Mouse (Mus musculus) cortical plate, adult 2 months (tissue): ENCODE data around the gene Hdx.

ENCODE experiments used
- CTCF ChIP-seq: fragments of 200-500 bp; IDR thresholded peaks from 2 replicates; pipeline ENCODE4 v1.5.1; 2011; ENCODE audit warnings: mild to moderate bottlenecking, control low read depth, low read length; ENCODE audit not compliant: insufficient read depth; ENCODE audit errors: extremely low read depth
- POLR2A ChIP-seq: fragments of 200-500 bp; IDR thresholded peaks from 2 replicates; pipeline ENCODE4 v1.6.1; 2011; ENCODE audit warnings: mild to moderate bottlenecking, low read length, control low read depth; ENCODE audit not compliant: insufficient read depth; ENCODE audit errors: extremely low read depth

GRCm38 (mm10) chrX:111696356-111697282 is at the start of gene Hdx:
- TF ChIP-seq CTCF = no peak
- TF ChIP-seq POLR2A = peak; percentile 43; the same call in 1 of the 2 replicates
